Mouse (Mus musculus): Measurements from ENCODE around the gene Uts2b.

DNA sequence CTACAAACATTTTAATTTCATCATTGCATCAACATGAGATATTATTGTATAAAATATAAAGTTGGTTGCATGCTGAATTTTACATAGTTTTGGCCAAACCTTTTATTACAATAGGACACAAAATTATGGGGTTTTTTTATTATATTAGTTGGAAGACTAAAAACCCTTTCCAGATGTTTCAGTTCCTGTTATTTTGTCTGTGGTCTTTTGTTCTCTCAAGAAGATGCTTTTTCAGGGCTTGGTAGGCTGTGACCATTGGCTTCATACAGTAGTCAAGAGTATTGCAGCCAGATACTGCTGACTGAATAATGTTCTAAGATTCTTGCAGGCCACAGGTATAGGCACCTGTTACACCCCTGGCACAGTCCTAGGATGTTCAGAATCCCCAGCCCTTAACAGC lies 48.0 kb downstream of the Uts2b start:
- TF ChIP-seq CTCF (IDR thresholded peaks at IDR 0.05; ENCODE audit: extremely low read depth, insufficient read depth, insufficient read length, insufficient replicate concordance) (no peak), POLR2A (IDR thresholded peaks at IDR 0.05; ENCODE audit: low read depth, low read length) (no peak)

Measured in spleen, adult 2 months (tissue).